Mouse (Mus musculus): ENCODE measurements around the gene Nt5c3.
A peak's percentile ranks its signal among the peaks of the same experiment; 100 is the strongest.

DNA sequence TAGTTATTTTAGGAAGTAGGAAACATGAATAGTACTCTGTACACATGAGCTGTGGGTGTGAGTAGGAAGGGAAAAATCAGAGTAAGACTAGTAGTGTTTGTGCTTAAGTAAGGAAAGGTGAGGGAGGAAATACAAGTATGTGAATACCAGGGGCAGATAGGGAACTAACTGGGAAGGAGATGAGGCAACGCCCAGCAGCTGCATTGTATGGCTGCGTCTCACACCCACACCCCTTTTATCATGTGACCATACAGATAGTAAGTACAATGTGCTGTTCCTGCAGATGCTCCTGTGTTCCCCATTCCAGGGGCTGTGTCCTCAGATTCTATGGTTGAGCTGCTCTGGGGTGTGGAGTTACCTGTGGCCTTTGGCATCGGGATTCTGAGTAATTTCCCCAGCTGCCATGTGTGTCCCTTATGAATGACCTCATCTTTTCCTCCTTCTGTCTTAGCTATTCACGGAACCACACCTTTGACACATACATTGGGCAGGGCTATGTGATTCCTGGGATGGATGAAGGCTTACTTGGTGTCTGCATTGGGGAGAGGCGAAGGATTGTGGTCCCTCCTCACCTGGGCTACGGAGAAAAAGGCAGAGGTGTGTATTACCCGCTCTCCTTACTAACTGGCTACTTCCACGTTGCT, 63.4 kb downstream of the Nt5c3 start:
- peak; percentile 69 for TF ChIP-seq ETS1 (IDR thresholded peaks at IDR 0.05; ENCODE audit: low read depth, low read length)
- TF ChIP-seq CTCF (IDR thresholded peaks at IDR 0.05 in 2 of 3, conservative IDR thresholded peaks at IDR 0.05 in 1 of 3; ENCODE audit: control insufficient read depth in 1 of 3, insufficient read depth in 1 of 3, low read depth in 2 of 3, low read length in 3 of 3, poor library complexity in 1 of 3, severe bottlenecking in 1 of 3), result no peak
- no peak for TF ChIP-seq POLR2A (IDR thresholded peaks at IDR 0.05; ENCODE audit: control insufficient read depth in 1 of 2, insufficient read depth in 1 of 2, low read depth in 1 of 2, low read length in 2 of 2, poor library complexity in 1 of 2)
- TF ChIP-seq GATA1 (IDR thresholded peaks at IDR 0.05; ENCODE audit: low read depth, low read length), result peak; percentile 55
- no peak for TF ChIP-seq ZNF384 (IDR thresholded peaks at IDR 0.05; ENCODE audit: low read depth, low read length)
- TF ChIP-seq MYC (IDR thresholded peaks at IDR 0.05; ENCODE audit: low read depth, low read length), result no peak
- TF ChIP-seq MAFK (IDR thresholded peaks at IDR 0.05; ENCODE audit: borderline replicate concordance, low read depth, low read length), result no peak
- TF ChIP-seq CHD2 (IDR thresholded peaks at IDR 0.05; ENCODE audit: low read length), result no peak
- TF ChIP-seq EP300 (IDR thresholded peaks at IDR 0.05; ENCODE audit: low read depth in 1 of 2, low read length in 2 of 2), result peak; percentile 38 to 71; a peak in 3 of 4 replicates
- TF ChIP-seq MAX (IDR thresholded peaks at IDR 0.05; ENCODE audit: low read length), result peak; percentile 64

Data from MEL (cell line).